Mouse (Mus musculus): ENCODE measurements around the gene Pgap2.

DNA sequence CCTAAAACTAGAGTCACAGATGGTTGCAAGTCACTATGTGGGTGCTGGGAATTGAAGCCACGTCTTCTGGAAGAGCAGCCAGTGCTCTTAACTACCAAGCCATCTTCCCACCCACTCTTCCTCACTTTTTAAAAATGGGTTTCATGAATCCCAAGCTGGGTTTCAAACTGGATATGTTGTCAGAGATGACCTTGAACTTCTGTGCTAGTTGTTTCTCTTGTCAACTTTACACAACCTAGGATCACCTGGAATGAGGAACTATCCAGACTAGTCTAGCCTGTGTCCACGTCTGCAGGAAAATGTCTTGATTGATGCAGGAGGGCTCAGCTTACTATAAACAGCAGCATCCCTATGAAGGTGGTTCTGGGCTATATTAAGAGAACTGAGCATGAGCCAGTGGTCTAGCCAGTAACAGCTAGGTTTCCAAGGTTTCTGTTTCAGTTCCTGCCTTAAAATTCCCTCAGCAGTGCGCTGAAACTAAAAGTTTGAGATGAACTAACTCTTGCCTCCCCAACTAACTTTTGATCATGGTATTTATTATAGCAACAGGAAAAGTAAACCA is 5.6 kb upstream of the Pgap2 start:
- no peak for TF ChIP-seq UBTF (IDR thresholded peaks at IDR 0.05; ENCODE audit: borderline replicate concordance, insufficient read depth, low read depth, low read length)
- TF ChIP-seq MAFK (IDR thresholded peaks at IDR 0.05; ENCODE audit: borderline replicate concordance, low read depth, low read length), result no peak
- TF ChIP-seq CTCF (IDR thresholded peaks at IDR 0.05 in 2 of 3, conservative IDR thresholded peaks at IDR 0.05 in 1 of 3; ENCODE audit: control insufficient read depth in 1 of 3, insufficient read depth in 1 of 3, low read depth in 2 of 3, low read length in 3 of 3, poor library complexity in 1 of 3, severe bottlenecking in 1 of 3), result no peak
- no peak for TF ChIP-seq POLR2A (IDR thresholded peaks at IDR 0.05; ENCODE audit: control insufficient read depth in 1 of 2, insufficient read depth in 1 of 2, low read depth in 1 of 2, low read length in 2 of 2, poor library complexity in 1 of 2)
- TF ChIP-seq ZKSCAN1 (IDR thresholded peaks at IDR 0.05; ENCODE audit: low read depth, low read length), result no peak
- no peak for TF ChIP-seq CHD1 (IDR thresholded peaks at IDR 0.05; ENCODE audit: low read depth, low read length)
- no peak for TF ChIP-seq TBP (IDR thresholded peaks at IDR 0.05; ENCODE audit: low read depth, low read length)
- no peak for TF ChIP-seq RCOR1 (IDR thresholded peaks at IDR 0.05; ENCODE audit: low read depth, low read length)
- no peak for TF ChIP-seq ZMIZ1 (IDR thresholded peaks at IDR 0.05; ENCODE audit: low read depth, low read length)
- no peak for TF ChIP-seq ETS1 (IDR thresholded peaks at IDR 0.05; ENCODE audit: low read depth, low read length)
- TF ChIP-seq ZC3H11A (IDR thresholded peaks at IDR 0.05; ENCODE audit: low read depth, low read length), result no peak
- no peak for TF ChIP-seq TCF12 (IDR thresholded peaks at IDR 0.05; ENCODE audit: low read depth, low read length)
